Mouse (Mus musculus) lung, postnatal 0 days (tissue): ENCODE results near the gene Fbxo10.

Source experiments
- CTCF ChIP-seq: IDR thresholded peaks from 2 replicates; pipeline ENCODE4 v1.5.1; 2016; ENCODE audit warnings: antibody characterized with exemption, mild to moderate bottlenecking
- EP300 ChIP-seq: IDR thresholded peaks from 2 replicates; pipeline ENCODE4 v1.6.1; 2016; ENCODE audit warnings: antibody characterized with exemption, mild to moderate bottlenecking, control low read depth

DNA sequence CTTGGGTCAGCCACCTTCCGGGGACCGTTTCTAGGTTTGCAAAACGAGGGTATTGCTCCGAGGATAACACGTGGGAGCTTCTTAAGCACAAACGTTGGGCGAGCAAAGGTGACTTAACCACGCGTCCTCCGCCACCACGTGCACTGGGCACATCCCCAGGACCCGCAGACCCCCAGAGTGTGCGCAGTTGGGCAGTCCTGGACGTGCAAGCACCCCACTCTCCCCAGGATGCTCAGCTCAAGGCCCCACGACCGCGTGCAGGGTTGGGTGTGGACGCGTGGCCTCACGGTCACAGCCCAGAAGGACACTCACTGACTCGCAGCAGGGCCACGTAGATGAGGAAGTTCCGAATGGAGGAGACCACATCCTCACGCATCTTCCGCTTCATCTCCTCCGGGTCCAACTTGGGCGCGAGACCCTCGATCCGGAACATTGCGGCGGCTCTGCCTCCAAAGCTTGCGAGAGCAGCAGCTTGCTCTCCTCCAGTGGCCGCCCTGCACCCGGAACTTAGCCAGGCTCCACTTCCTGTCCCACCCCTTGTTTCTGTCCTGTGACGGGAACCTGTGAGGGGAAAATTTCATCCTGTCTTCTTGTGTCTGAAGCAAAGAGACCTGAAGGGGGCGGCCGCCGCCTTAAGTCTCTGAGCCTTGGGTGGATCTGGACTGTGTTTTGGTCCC is 23.3 kb upstream of the Fbxo10 start, which contains the start of gene Tomm5:
- TF ChIP-seq CTCF: peak; percentile 81
- peak; percentile 64 for TF ChIP-seq EP300
